Mouse (Mus musculus) thymus, adult 2 months (tissue): ENCODE results near the gene Tbl1xr1.

Source experiments
- CTCF ChIP-seq: fragments of 200-500 bp; IDR thresholded peaks from 2 replicates; pipeline ENCODE4 v1.5.1; 2012; ENCODE audit warnings: mild to moderate bottlenecking, control low read depth, low read length, moderate library complexity, borderline replicate concordance; ENCODE audit not compliant: control insufficient read depth, poor library complexity, insufficient read depth; ENCODE audit errors: extremely low read depth
- POLR2A ChIP-seq: fragments of 200-500 bp; IDR thresholded peaks from 2 replicates; pipeline ENCODE4 v1.6.1; 2012; ENCODE audit warnings: mild to moderate bottlenecking, low read length, control low read depth, moderate library complexity; ENCODE audit not compliant: control insufficient read depth, poor library complexity, insufficient read depth; ENCODE audit errors: extremely low read depth

DNA sequence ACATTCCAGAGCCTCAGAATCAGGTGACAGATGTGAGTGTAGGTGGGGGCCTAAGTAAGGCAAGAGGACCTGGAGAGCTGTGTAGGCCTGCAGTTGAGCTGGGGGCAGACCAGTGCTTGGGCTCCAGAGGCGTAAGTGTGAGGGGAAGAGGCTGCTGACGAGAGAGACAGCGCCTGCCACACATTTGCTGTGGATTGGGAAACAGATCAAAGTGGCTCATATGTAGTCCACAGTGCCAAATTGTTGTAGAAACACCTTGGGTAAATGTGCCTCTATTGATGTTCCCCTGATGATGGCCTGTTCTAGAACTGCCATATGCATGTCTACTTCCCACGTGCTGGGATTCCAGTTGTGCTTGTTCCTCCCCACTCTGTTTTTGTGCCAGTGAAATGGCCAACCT is 92.0 kb downstream of the Tbl1xr1 start:
- TF ChIP-seq CTCF (no peak), POLR2A (no peak)
